Mouse (Mus musculus) E14TG2a.4 (cell line): Measurements from ENCODE around the gene Mgat4e.

ENCODE experiments used
- CTCF ChIP-seq: conservative IDR thresholded peaks from 2 replicates; pipeline ENCODE4 v1.5.1; 2014; ENCODE audit warnings: low read length
- NANOG ChIP-seq: IDR thresholded peaks from 2 replicates; pipeline ENCODE4 v1.6.1; 2014; ENCODE audit warnings: borderline replicate concordance, low read length, mixed read lengths
- POU5F1 ChIP-seq: IDR thresholded peaks from 2 replicates; pipeline ENCODE4 v1.6.1; 2014; ENCODE audit warnings: low read length, borderline replicate concordance

DNA sequence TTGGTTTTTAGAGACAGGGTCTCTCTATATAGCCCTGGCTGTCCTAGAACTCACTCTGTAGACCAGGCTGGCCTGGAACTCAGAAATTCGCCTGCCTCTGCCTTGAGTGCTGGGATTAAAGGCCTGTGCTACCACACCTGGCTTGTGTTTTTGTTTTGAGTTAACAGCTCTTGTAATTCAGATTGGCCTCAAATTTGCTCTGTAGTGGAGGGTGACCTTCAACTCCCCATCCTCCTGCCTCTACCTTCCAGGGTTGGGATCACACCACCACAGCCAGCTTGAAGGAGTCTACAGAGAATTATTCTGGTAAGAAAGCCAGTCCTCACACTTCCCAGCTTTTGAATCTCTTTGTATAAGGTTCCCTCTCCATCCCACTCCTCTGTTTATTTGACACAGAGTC lies 48.6 kb downstream of the Mgat4e start:
- TF ChIP-seq CTCF (no peak), NANOG (peak; percentile 17; the same call in 1 of the 2 replicates), POU5F1 (no peak)
